Mouse (Mus musculus) E14TG2a.4 (cell line): ENCODE measurements around the gene Mslnl.

Source experiments
- H3K27me3 ChIP-seq: 2 replicates; pipeline ENCODE4 v1.6.1; 2014; ENCODE audit warnings: low read length, control low read depth; ENCODE audit not compliant: insufficient read depth
- H3K36me3 ChIP-seq: 2 replicates; pipeline ENCODE4 v1.6.1; 2014; ENCODE audit warnings: low read length, control low read depth; ENCODE audit not compliant: insufficient read depth
- H3K4me1 ChIP-seq: replicated peaks from 2 replicates; pipeline ENCODE4 v1.6.1; 2014; ENCODE audit warnings: low read depth, low read length, control low read depth
- H3K4me3 ChIP-seq: replicated peaks from 2 replicates; pipeline ENCODE4 v1.5.1; 2014; ENCODE audit warnings: mild to moderate bottlenecking, low read length
- H3K9me3 ChIP-seq: 2 replicates; pipeline ENCODE4 v1.6.1; 2014; ENCODE audit warnings: low read length, control low read depth
- CTCF ChIP-seq: conservative IDR thresholded peaks from 2 replicates; pipeline ENCODE4 v1.5.1; 2014; ENCODE audit warnings: low read length
- NANOG ChIP-seq: IDR thresholded peaks from 2 replicates; pipeline ENCODE4 v1.6.1; 2014; ENCODE audit warnings: borderline replicate concordance, low read length, mixed read lengths
- POU5F1 ChIP-seq: IDR thresholded peaks from 2 replicates; pipeline ENCODE4 v1.6.1; 2014; ENCODE audit warnings: low read length, borderline replicate concordance

Gene Mslnl

GRCm38 (mm10) chr17:25716130-25716529 lies 19.7 kb upstream of the Mslnl start:
- 0 out of 2 replicates have a peak, but pooled peaks cover 3% of the 10 kb centered on the region for H3K9me3 ChIP-seq
- H3K4me1 ChIP-seq = peaks cover 61% of the 10 kb centered on the region
- peaks cover 35% of the 10 kb centered on the region for H3K36me3 ChIP-seq
- TF ChIP-seq NANOG = no peak
- no peak for TF ChIP-seq CTCF
- no peak for TF ChIP-seq POU5F1
- peak overlapping the region; percentile 72; the same call in 1 of the 2 replicates for H3K4me3 ChIP-seq
- peaks cover 15% of the 10 kb centered on the region for H3K27me3 ChIP-seq

GRCm38 (mm10) chr17:25716711-25717637 lies 18.9 kb upstream of the Mslnl start, which contains the start of gene Gng13:
Gene Gng13, plus strand, starts transcription at chr17:25717171.
- H3K36me3 ChIP-seq = peaks cover 44% of the 10 kb centered on the region
- H3K9me3 ChIP-seq = 0 out of 2 replicates have a peak, but pooled peaks cover 3% of the 10 kb centered on the region
- H3K27me3 ChIP-seq = peaks cover 15% of the 10 kb centered on the region
- peaks cover 69% of the 10 kb centered on the region for H3K4me1 ChIP-seq
- H3K4me3 ChIP-seq = peak within 1 kb of the TSS; percentile 72
- no peak for TF ChIP-seq NANOG
- no peak for TF ChIP-seq CTCF
- TF ChIP-seq POU5F1 = no peak

- H3K27me3 ChIP-seq = peaks cover 15% of the 10 kb centered on the region
- peak overlapping the region; percentile 72 for H3K4me3 ChIP-seq
- H3K36me3 ChIP-seq = peaks cover 51% of the 10 kb centered on the region
- 0 out of 2 replicates have a peak, but pooled peaks cover 3% of the 10 kb centered on the region for H3K9me3 ChIP-seq
- no peak for TF ChIP-seq POU5F1
- TF ChIP-seq CTCF = no peak
- TF ChIP-seq NANOG = no peak
- H3K4me1 ChIP-seq = peaks cover 77% of the 10 kb centered on the region
Measured at GRCm38 (mm10) chr17:25717691-25718090, 18.2 kb upstream of the Mslnl start.

GRCm38 (mm10) chr17:25721476-25721875 lies 14.4 kb upstream of the Mslnl start:
- Histone ChIP-seq H3K9me3 (no peaks in the 10 kb centered on the region), H3K4me1 (peaks cover 87% of the 10 kb centered on the region), H3K4me3 (no peak overlapping the region), H3K27me3 (peaks cover 5% of the 10 kb centered on the region; the same call in 1 of the 2 replicates), H3K36me3 (peaks cover 89% of the 10 kb centered on the region)
- TF ChIP-seq POU5F1 (no peak), CTCF (no peak), NANOG (no peak)

- peaks cover 84% of the 10 kb centered on the region for H3K36me3 ChIP-seq
- H3K4me1 ChIP-seq = peaks cover 82% of the 10 kb centered on the region
- no peak for TF ChIP-seq NANOG
- TF ChIP-seq POU5F1 = no peak
- TF ChIP-seq CTCF = no peak
- H3K27me3 ChIP-seq = no peaks in the 10 kb centered on the region
- no peaks in the 10 kb centered on the region for H3K9me3 ChIP-seq
- H3K4me3 ChIP-seq = peak overlapping the region; percentile 68
Measured at GRCm38 (mm10) chr17:25723470-25723869, 12.4 kb upstream of the Mslnl start.

GRCm38 (mm10) chr17:25723919-25724318 lies 11.9 kb upstream of the Mslnl start:
- no peak for TF ChIP-seq NANOG
- TF ChIP-seq CTCF = peak; percentile 59
- TF ChIP-seq POU5F1 = no peak
- H3K9me3 ChIP-seq = no peaks in the 10 kb centered on the region
- peak overlapping the region; percentile 68 for H3K4me3 ChIP-seq
- H3K36me3 ChIP-seq = peaks cover 84% of the 10 kb centered on the region
- H3K27me3 ChIP-seq = no peaks in the 10 kb centered on the region
- peaks cover 82% of the 10 kb centered on the region for H3K4me1 ChIP-seq

GRCm38 (mm10) chr17:25725264-25725663 lies 10.6 kb upstream of the Mslnl start:
- TF ChIP-seq POU5F1 = no peak
- no peak for TF ChIP-seq CTCF
- TF ChIP-seq NANOG = no peak
- Histone ChIP-seq H3K36me3 (peaks cover 81% of the 10 kb centered on the region), H3K9me3 (no peaks in the 10 kb centered on the region), H3K4me3 (no peak overlapping the region), H3K4me1 (peaks cover 75% of the 10 kb centered on the region), H3K27me3 (no peaks in the 10 kb centered on the region)

GRCm38 (mm10) chr17:25727265-25728008 lies 8.4 kb upstream of the Mslnl start, which contains the start of the genes Chtf18 and Rpusd1:
Gene Chtf18, minus strand, starts transcription at chr17:25727419.
Gene Rpusd1, plus strand, starts transcription at chr17:25727670.
- Histone ChIP-seq H3K9me3 (no peaks in the 10 kb centered on the region), H3K27me3 (no peaks in the 10 kb centered on the region), H3K36me3 (peaks cover 75% of the 10 kb centered on the region), H3K4me3 (peak within 1 kb of the TSS; percentile 95), H3K4me1 (peaks cover 65% of the 10 kb centered on the region)
- TF ChIP-seq POU5F1 (no peak), CTCF (no peak), NANOG (no peak)

GRCm38 (mm10) chr17:25728009-25728270 lies 7.9 kb upstream of the Mslnl start:
- H3K36me3 ChIP-seq = peaks cover 70% of the 10 kb centered on the region
- peak overlapping the region; percentile 89 for H3K4me3 ChIP-seq
- no peaks in the 10 kb centered on the region for H3K9me3 ChIP-seq
- peaks cover 62% of the 10 kb centered on the region for H3K4me1 ChIP-seq
- TF ChIP-seq NANOG (no peak), POU5F1 (no peak), CTCF (no peak)
- H3K27me3 ChIP-seq = no peaks in the 10 kb centered on the region
